Mouse (Mus musculus) brown adipose tissue, adult 24 weeks (tissue): ENCODE data around the gene Ccr3. TPM values are rescaled to one million over a fixed set of nuclear protein-coding genes. Genes with fewer than 3 reads are reported as not detected.
"Not testable (repeated sequence)": the region's sequence is repeated elsewhere in the genome, so short reads cannot be mapped to it uniquely, and the experiment has no call there.

Source experiments
- H3K27ac ChIP-seq: fragments of 200-500 bp; replicated peaks from 2 replicates; pipeline ENCODE4 v1.5.1; 2012; ENCODE audit warnings: low read depth, mild to moderate bottlenecking, low read length
- H3K4me1 ChIP-seq: fragments of 200-500 bp; 2 replicates; pipeline ENCODE4 v1.6.1; 2012; ENCODE audit warnings: low read length, mixed read lengths; ENCODE audit not compliant: control insufficient read depth, insufficient read depth, insufficient read length
- H3K4me3 ChIP-seq: fragments of 200-500 bp; 2 replicates; pipeline ENCODE4 v1.5.1; 2012; ENCODE audit warnings: low read depth, mild to moderate bottlenecking, low read length, moderate library complexity; ENCODE audit not compliant: insufficient read depth
- polyA plus RNA-seq: library from polyadenylated mRNA; stranded (reverse); fragments of >200 nt; gene quantifications from 2 replicates; pipeline ENCODE4 v1.2.4, GENCODE M21; 2012; ENCODE audit not compliant: missing spikeins, insufficient read depth, insufficient read length

The Ccr3 gene
- polyA plus RNA-seq, 1 experiment, result not detected

DNA sequence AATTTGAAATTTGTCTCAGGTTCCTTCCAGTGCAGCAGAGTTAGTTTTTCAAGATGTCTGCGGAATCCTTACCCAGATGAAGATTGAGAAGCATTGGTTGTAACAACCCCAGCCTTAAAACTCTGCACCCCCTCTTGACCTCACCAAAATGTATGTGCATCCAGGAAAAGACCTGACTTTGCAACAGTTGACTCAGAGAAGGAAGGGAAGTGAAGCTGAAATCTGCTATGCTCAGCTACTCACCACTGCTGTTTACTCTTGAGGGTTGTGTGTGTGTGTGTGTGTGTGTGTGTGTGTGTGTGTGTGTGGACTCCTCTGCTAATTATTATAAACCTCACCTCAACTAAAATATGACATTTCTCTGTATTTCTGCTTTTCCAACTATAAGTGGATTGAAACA, 49.7 kb downstream of the Ccr3 start:
- H3K4me1 ChIP-seq, result peaks cover 3% of the 10 kb centered on the region; the same call in 1 of the 2 replicates
- H3K4me3 ChIP-seq, result no peak overlapping the region
- no peak overlapping the region for H3K27ac ChIP-seq

DNA sequence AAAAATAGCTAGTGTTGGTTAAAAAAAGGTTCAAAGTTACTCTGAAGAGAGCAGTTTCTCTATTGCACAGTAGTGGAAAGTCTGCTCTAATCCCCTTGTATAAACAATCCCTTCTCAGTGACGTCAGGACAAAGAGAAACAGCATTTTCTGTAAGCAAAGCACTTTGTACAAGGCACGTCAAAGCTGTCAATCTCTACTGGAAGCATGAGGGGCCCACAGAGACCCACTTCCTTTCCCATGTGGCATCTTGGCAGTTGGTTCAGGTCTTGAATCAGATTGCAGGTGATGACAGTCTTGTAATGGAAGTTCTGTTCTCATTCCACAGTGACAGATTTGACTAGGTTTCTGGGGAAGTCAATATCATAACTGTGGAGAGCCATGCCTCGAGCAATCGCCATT, 58.0 kb downstream of the Ccr3 start:
- Histone ChIP-seq H3K27ac (no peak overlapping the region), H3K4me1 (no peaks in the 10 kb centered on the region), H3K4me3 (no peak overlapping the region)

DNA sequence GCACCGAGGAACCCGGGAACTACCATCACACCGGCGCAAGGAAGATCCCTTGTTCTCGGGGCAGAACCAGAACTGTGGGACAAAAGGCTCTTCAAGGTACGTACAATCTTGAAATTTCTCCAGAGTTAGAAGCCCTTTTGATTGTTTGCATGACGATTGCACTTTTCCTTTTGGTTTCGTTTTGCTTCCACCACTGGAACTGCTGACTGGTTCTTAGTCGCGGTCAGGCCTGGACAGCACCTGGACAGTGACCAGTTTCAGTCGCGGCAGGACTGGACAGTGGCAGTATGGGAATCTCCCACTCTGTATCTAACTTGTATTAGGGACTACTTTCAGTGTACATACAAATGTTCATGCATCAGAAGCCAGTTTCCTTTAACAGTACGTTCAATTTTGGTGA, 58.7 kb downstream of the Ccr3 start:
- not testable (repeated sequence) for H3K4me3 ChIP-seq, H3K27ac ChIP-seq, H3K4me1 ChIP-seq

Other genes with a start within 250 kb of the Ccr3 start
- not detected in 2 replicates for gene Cxcr6, start 215.5 kb upstream of the Ccr3 start, polyA plus RNA-seq
- 26.3 and 35.7 TPM in 2 replicates for gene Fyco1, start 170.1 kb upstream of the Ccr3 start, polyA plus RNA-seq
- gene Xcr1, start 159.9 kb upstream of the Ccr3 start, polyA plus RNA-seq, result 0.33 TPM in 1 of 2 replicates, not detected in the other
- 0.54 and 0.59 TPM in 2 replicates for gene Ccr1, start 53.3 kb upstream of the Ccr3 start, polyA plus RNA-seq
- gene Ccr1l1, start 43.6 kb upstream of the Ccr3 start, polyA plus RNA-seq, result not detected in 2 replicates
- 3.8 and 5.0 TPM in 2 replicates for gene Ccr2, start 80.0 kb downstream of the Ccr3 start, polyA plus RNA-seq
- gene Ccr5, start 99.6 kb downstream of the Ccr3 start, polyA plus RNA-seq, result 0.13 and 1.1 TPM in 2 replicates